Mouse (Mus musculus): ENCODE measurements around the gene Art3.

DNA sequence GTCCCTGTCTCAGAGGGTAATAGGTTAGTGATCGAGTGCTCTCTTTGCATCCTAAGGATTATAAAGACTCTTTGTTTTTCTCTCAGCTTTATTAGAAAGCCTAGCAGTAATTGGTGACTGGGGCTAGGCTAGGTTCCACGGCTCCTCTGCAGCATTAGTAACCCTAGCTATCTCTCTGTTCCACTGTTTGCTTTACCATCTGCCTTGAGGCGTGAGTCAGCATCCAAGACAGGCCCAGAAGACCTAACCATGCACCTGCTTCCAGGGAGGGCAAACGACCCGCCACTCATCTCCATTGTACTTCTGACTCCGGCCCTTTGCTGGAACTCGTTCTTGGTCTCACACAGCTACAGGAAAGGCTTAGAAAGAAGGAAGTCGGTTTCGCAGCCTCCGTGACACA lies 62.2 kb downstream of the Art3 start:
- TF ChIP-seq CTCF (IDR thresholded peaks at IDR 0.05; ENCODE audit: control insufficient read depth, insufficient read depth, insufficient replicate concordance, low read depth, low read length) = no peak
- TF ChIP-seq POLR2A (IDR thresholded peaks at IDR 0.05; ENCODE audit: control insufficient read depth, low read depth, low read length) = no peak

Data from testis, adult 2 months (tissue).